Mouse (Mus musculus) stomach, postnatal 0 days (tissue): ENCODE results near the gene Ggn. TPM values are rescaled to one million over a fixed set of nuclear protein-coding genes. Genes with fewer than 3 reads are reported as not detected.
"Not testable (repeated sequence)": the region's sequence is repeated elsewhere in the genome, so short reads cannot be mapped to it uniquely, and the experiment has no call there.

Experiments
- ATAC-seq: fragments of 200-750 bp; cut with Nextera tagmentation; 2 replicates; pipeline ENCODE4 v1.8.0; 2017; ENCODE audit not compliant: low FRiP score, low TSS enrichment
- DNase-seq: peaks from one replicate; pipeline ENCODE4 v3.0.0-alpha.2; 2016; ENCODE audit warnings: low spot score
- H3K27ac ChIP-seq: fragments of 300-500 bp; sonication (generic); replicated peaks from 2 replicates; pipeline ENCODE4 v1.5.1; 2014; ENCODE audit warnings: mild to moderate bottlenecking, control low read depth
- H3K27me3 ChIP-seq: fragments of 300-500 bp; sonication (generic); 2 replicates; pipeline ENCODE4 v1.6.1; 2014; ENCODE audit warnings: low read length; ENCODE audit not compliant: control insufficient read depth, insufficient read depth
- H3K36me3 ChIP-seq: fragments of 300-500 bp; sonication (generic); 2 replicates; pipeline ENCODE4 v1.6.1; 2014; ENCODE audit warnings: low read length, mixed read lengths; ENCODE audit not compliant: control insufficient read depth, insufficient read depth
- H3K4me1 ChIP-seq: fragments of 300-500 bp; sonication (generic); replicated peaks from 2 replicates; pipeline ENCODE4 v1.6.1; 2014; ENCODE audit warnings: antibody characterized with exemption; ENCODE audit not compliant: control insufficient read depth, insufficient read depth
- H3K4me2 ChIP-seq: fragments of 300-500 bp; sonication (generic); replicated peaks from 2 replicates; pipeline ENCODE4 v1.6.1; 2014; ENCODE audit warnings: low read depth, mild to moderate bottlenecking, control low read depth, moderate library complexity
- H3K4me3 ChIP-seq: fragments of 300-500 bp; sonication (generic); 2 replicates; pipeline ENCODE4 v1.5.1; 2014; ENCODE audit warnings: low read depth, low read length, control low read depth
- H3K9ac ChIP-seq: fragments of 300-500 bp; sonication (generic); 2 replicates; pipeline ENCODE4 v1.6.1; 2014; ENCODE audit warnings: mild to moderate bottlenecking, low read length, control low read depth, mixed read lengths
- H3K9me3 ChIP-seq: fragments of 300-500 bp; sonication (generic); 2 replicates; pipeline ENCODE4 v1.6.1; 2016; ENCODE audit warnings: low read length; ENCODE audit not compliant: control insufficient read depth
- CTCF ChIP-seq: IDR thresholded peaks from 2 replicates; pipeline ENCODE4 v1.5.1; 2016; ENCODE audit warnings: antibody characterized with exemption, low read depth, mild to moderate bottlenecking, moderate library complexity
- EP300 ChIP-seq: optimal IDR thresholded peaks from 2 replicates; pipeline ENCODE3; 2016; ENCODE audit warnings: antibody characterized with exemption
- WGBS: fragments of 180-500 bp; shearing (Covaris S2); extraction: QIAGEN DNeasy Blood & Tissue Kit; methylation state at CpG from one replicate; pipeline ENCODE4 v1.1.7; 2014; 5-methylcytosine and 5-hydroxymethylcytosine counted together
- polyA plus RNA-seq: library from polyadenylated mRNA; unstranded; fragments of >200 nt; fragmentation: Nextera tagmentation; extraction: Ambion mirVana; gene quantifications from 2 replicates; pipeline ENCODE4 v1.2.1, GENCODE M21; 2015

Gene Ggn
- polyA plus RNA-seq, 1 experiment from 2014 or later = 0.29 TPM

DNA sequence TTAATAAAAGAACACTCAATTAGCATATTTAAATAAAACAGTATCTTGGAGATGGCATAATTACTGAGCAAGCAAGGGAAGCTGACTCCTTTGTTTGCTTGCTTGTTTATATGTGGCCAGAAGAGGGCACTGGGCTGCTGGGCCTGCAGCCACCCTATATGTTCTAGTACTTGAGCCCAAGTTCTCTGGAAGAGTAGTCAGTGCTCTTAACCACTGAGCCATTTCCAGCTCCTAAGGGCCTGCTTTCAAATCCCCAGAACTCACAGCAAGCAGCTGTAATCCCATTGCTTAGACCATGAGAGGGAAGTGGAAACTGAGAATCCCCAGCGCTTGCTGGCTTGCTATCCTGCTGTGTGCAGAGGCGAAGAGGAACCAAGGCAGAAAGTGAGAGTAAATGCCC lies 41.3 kb upstream of the Ggn start:
- 72% methylated on average over 2 of the region's 2 CpGs for WGBS

DNA sequence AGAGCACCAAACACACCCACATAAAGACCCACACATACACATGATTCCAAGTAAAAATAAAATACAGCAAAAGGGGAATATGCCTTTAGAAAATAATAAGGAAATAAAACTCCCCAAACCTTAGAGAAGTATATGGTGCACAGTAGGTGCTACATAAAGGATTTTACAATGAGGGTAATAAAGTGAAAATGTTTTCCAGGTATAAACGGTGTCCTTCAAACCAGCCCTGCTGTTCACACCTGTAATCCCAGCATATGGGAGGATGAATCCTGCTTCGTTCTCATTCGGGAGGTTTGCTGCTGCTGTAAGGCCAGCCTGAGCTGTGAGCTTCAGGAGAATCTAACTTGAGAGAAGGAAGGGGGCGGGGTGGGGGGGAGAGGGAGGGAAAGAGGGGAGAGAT lies 35.8 kb upstream of the Ggn start:
- TF ChIP-seq CTCF = no peak
- no peak for DNase-seq
- H3K9me3 ChIP-seq = no peaks in the 10 kb centered on the region
- H3K9ac ChIP-seq = no peak overlapping the region
- no peak overlapping the region for H3K4me2 ChIP-seq
- WGBS = 3% methylated on average over 3 of the region's 4 CpGs
- no peaks in the 10 kb centered on the region for H3K36me3 ChIP-seq
- no peak overlapping the region for H3K4me3 ChIP-seq
- no peaks in the 10 kb centered on the region for H3K27me3 ChIP-seq
- H3K4me1 ChIP-seq = no peaks in the 10 kb centered on the region
- no peak overlapping the region for H3K27ac ChIP-seq
- ATAC-seq = no peak

More for the DNA sequence above, 41.3 kb upstream of the Ggn start:
- TF ChIP-seq EP300 = no peak
- TF ChIP-seq CTCF = peak; percentile 74
- no peak for DNase-seq
- no peak overlapping the region for H3K4me2 ChIP-seq
- no peaks in the 10 kb centered on the region for H3K36me3 ChIP-seq
- no peak overlapping the region for H3K27ac ChIP-seq
- no peak for ATAC-seq
- H3K4me1 ChIP-seq = no peaks in the 10 kb centered on the region
- H3K9me3 ChIP-seq = no peaks in the 10 kb centered on the region
- H3K27me3 ChIP-seq = no peaks in the 10 kb centered on the region
- H3K9ac ChIP-seq = no peak overlapping the region
- H3K4me3 ChIP-seq = no peak overlapping the region

DNA sequence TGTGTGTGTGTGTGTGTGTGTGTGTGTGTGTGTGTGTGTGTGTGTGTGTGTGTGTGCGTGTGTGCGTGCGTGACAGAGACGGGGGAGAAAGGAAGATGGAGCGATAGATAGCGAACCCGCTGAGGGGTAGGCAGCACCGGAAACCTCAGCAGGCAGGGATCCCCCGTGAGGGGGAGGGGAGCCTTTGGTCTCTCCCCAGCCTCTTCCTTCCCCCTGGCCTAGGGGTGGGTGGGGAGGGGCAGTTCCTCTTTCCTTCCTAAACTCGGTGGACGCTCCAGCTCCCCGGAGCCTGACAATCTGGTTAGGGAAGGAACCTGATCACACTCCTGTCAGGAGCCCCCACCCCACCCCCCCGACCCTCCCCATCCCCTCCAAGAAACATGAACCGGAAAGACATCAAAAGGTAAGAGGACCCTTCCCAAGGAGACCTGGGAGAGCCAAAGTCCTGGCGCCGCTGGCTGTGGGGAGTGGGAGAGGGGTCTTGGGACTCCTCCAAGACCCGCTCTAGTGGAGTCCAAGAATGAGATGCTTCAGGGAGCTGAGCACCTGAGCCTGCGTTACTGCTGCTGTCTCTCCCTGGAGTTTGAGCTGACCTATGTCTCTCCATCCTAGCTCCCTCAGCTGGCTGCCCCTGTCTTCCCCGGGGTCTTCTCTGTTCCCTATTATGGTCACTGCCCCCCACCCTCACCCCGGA lies 35.2 kb upstream of the Ggn start, which contains the start of gene Rasgrp4:
TSS of gene Rasgrp4 (plus strand) at position 159 of the 694 bp plus-strand sequence.
- peak within 1 kb of the TSS; percentile 41 for H3K4me2 ChIP-seq
- no peaks in the 10 kb centered on the region for H3K27me3 ChIP-seq
- 3% methylated on average over 14 of the region's 20 CpGs for WGBS
- no peaks in the 10 kb centered on the region for H3K36me3 ChIP-seq
- H3K9me3 ChIP-seq = no peaks in the 10 kb centered on the region
- no peak for ATAC-seq
- no peaks in the 10 kb centered on the region for H3K4me1 ChIP-seq
- H3K27ac ChIP-seq = no peak within 1 kb of the TSS
- DNase-seq = no peak
- H3K4me3 ChIP-seq = no peak within 1 kb of the TSS
- H3K9ac ChIP-seq = no peak within 1 kb of the TSS
- no peak for TF ChIP-seq EP300
- TF ChIP-seq CTCF = no peak

DNA sequence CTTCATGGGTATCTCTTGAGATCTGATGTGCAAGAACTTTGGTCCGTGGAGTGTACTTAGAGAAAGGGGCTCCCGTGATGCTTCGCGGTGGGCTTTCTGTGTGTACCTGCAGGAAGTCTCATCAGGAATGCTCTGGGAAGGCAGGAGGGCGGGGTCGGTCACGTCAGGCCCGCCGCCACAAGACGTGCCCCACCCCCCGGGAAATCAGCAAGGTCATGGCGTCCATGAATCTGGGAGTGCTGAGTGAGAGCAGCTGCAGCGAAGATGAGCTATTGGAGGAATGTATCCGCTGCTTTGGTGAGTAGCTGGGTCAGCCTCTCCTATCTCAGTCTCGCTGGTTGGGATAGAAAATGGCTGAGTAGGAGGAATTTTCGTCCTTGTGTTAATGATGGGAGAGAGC lies 32.6 kb upstream of the Ggn start:
- H3K9me3 ChIP-seq = no peaks in the 10 kb centered on the region
- H3K4me2 ChIP-seq = no peak overlapping the region
- no peak overlapping the region for H3K9ac ChIP-seq
- no peak overlapping the region for H3K27ac ChIP-seq
- H3K4me1 ChIP-seq = no peaks in the 10 kb centered on the region
- DNase-seq = no peak
- no peaks in the 10 kb centered on the region for H3K27me3 ChIP-seq
- ATAC-seq = no peak
- H3K36me3 ChIP-seq = no peaks in the 10 kb centered on the region
- TF ChIP-seq CTCF (no peak), EP300 (no peak)
- 36% methylated on average over 16 of the region's 16 CpGs for WGBS
- no peak overlapping the region for H3K4me3 ChIP-seq

DNA sequence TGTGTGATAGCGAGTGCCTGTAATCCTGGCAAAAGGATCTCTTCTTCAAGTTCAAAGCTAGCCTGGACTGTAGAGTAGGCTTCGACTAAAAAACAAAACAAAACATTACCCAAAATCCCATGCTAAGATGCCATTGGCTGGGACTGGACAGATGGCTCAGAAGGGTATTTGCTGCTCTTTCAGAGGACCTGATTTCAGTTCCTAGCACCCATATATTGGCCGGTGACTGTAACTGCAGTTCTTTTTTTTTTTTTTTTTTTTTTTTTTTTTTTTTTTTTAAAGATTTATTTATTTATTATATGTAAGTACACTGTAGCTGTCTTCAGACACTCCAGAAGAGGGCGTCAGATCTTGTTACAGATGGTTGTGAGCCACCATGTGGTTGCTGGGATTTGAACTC lies 30.8 kb upstream of the Ggn start:
- ATAC-seq, H3K9ac ChIP-seq, H3K4me2 ChIP-seq, H3K9me3 ChIP-seq, H3K27ac ChIP-seq, H3K36me3 ChIP-seq, H3K27me3 ChIP-seq, DNase-seq, H3K4me1 ChIP-seq, H3K4me3 ChIP-seq: not testable (repeated sequence)
- 91% methylated on average over 3 of the region's 4 CpGs for WGBS

DNA sequence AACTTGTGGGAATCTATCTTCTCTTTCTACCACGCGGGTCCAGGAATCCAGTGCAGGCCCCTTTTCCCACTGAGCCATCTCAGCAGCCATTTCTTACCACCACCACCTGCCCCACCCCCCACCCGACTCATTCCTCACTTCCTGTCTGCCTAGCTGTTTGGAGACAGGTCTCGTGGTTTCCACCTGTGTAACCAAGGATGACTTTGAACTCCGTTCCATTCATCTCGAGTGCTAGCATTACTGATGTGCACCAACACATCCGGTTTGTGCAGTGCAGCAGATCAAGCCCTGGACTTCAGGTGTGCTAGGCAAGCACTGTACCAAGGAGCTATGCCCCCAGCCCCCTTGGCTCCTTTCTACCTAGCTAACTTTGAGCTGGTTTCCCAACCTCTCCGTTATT lies 28.6 kb upstream of the Ggn start:
- ATAC-seq = no peak
- Histone ChIP-seq H3K4me3 (no peak overlapping the region), H3K27ac (no peak overlapping the region), H3K9me3 (no peaks in the 10 kb centered on the region), H3K4me2 (no peak overlapping the region), H3K4me1 (no peaks in the 10 kb centered on the region), H3K27me3 (no peaks in the 10 kb centered on the region), H3K9ac (no peak overlapping the region), H3K36me3 (no peaks in the 10 kb centered on the region)
- 68% methylated on average over 8 of the region's 8 CpGs for WGBS
- no peak for DNase-seq
- TF ChIP-seq CTCF (no peak), EP300 (no peak)
